Mouse (Mus musculus) left cerebral cortex, adult 9 months (tissue): ENCODE measurements around the gene Lig4.

Experiments used
- DNase-seq, 2 experiments: peaks; one replicate each; pipeline ENCODE4 v3.0.0; 2022; ENCODE audit warnings: low spot score in 2 of 2

Gene Lig4

GRCm38 (mm10) chr8:9977573-9978314 is at the start of gene Lig4, which contains the start of gene Abhd13:
Gene Lig4 (minus strand): TSS chr8:9977686.
Gene Abhd13 (plus strand): TSS chr8:9977707.
- peak; percentile 92 to 98 for DNase-seq

- DNase-seq = no peak
Observed at GRCm38 (mm10) chr8:10017231-10017630, 39.7 kb upstream of the Lig4 start.

- DNase-seq = no peak
Observed at GRCm38 (mm10) chr8:10016252-10016651, 38.8 kb upstream of the Lig4 start.

- no peak for DNase-seq
Observed at GRCm38 (mm10) chr8:10007660-10008028, 30.2 kb upstream of the Lig4 start.

- DNase-seq = peak; percentile 33 to 56
Observed at GRCm38 (mm10) chr8:10006986-10007659, 29.6 kb upstream of the Lig4 start.

- DNase-seq = no peak
Observed at GRCm38 (mm10) chr8:10006156-10006985, 28.9 kb upstream of the Lig4 start, which contains the start of gene Tnfsf13b. Gene Tnfsf13b (plus strand): TSS chr8:10006467.

GRCm38 (mm10) chr8:10004115-10004514 is 26.6 kb upstream of the Lig4 start:
- DNase-seq = no peak

- no peak for DNase-seq
Observed at GRCm38 (mm10) chr8:9980188-9980587, 2.7 kb upstream of the Lig4 start.

GRCm38 (mm10) chr8:9979746-9980145 is 2.3 kb upstream of the Lig4 start:
- DNase-seq = no peak

- DNase-seq = no peak
Observed at GRCm38 (mm10) chr8:9978475-9979230, 1.2 kb upstream of the Lig4 start.

GRCm38 (mm10) chr8:9977016-9977415 is 470 bp downstream of the Lig4 start:
- peak in 1 of 2 experiments; percentile 14 for DNase-seq

GRCm38 (mm10) chr8:9975898-9976611 is 1.4 kb downstream of the Lig4 start:
- peak; percentile 98 to 99 for DNase-seq

GRCm38 (mm10) chr8:9975276-9975675 is 2.2 kb downstream of the Lig4 start:
- no peak for DNase-seq

GRCm38 (mm10) chr8:9971866-9972265 is 5.6 kb downstream of the Lig4 start:
- no peak for DNase-seq

- no peak for DNase-seq
Observed at GRCm38 (mm10) chr8:9959919-9960318, 17.6 kb downstream of the Lig4 start.

GRCm38 (mm10) chr8:9958338-9958737 is 19.1 kb downstream of the Lig4 start:
- no peak for DNase-seq

GRCm38 (mm10) chr8:9949134-9949890 is 28.2 kb downstream of the Lig4 start:
- DNase-seq = no peak

GRCm38 (mm10) chr8:9935574-9935973 is 41.9 kb downstream of the Lig4 start:
- no peak for DNase-seq

GRCm38 (mm10) chr8:9934891-9935565 is 42.5 kb downstream of the Lig4 start:
- peak in 1 of 2 experiments; percentile 44 for DNase-seq
